Mouse (Mus musculus): ENCODE measurements around the gene Ptprd. TPM values are rescaled to one million over a fixed set of nuclear protein-coding genes. Genes with fewer than 3 reads are reported as not detected.

Gene Ptprd
- polyA plus RNA-seq, 2 experiments = 48.6 to 50.4 TPM

- H3K36me3 ChIP-seq (ENCODE audit: control insufficient read depth, insufficient read depth, low read length) = no peaks in the 10 kb centered on the region
- ATAC-seq (ENCODE audit: low FRiP score, low read depth) (no peak), DNase-seq (ENCODE audit: low spot score) (no peak)
- no peak overlapping the region for H3K4me2 ChIP-seq (replicated peaks; ENCODE audit: low read depth, low read length, severe bottlenecking)
- no peaks in the 10 kb centered on the region for H3K27me3 ChIP-seq (ENCODE audit: control insufficient read depth, insufficient read depth, low read length)
- no peak overlapping the region for H3K9ac ChIP-seq (ENCODE audit: low read depth, low read length, severe bottlenecking)
- no peak overlapping the region for H3K27ac ChIP-seq (replicated peaks; ENCODE audit: low read depth, low read length)
- no peak overlapping the region for H3K4me3 ChIP-seq (replicated peaks; ENCODE audit: low read length)
- TF ChIP-seq POLR2A (IDR thresholded peaks at IDR 0.05; ENCODE audit: borderline replicate concordance, extremely low read depth, insufficient read depth, insufficient read length) = no peak
- H3K9me3 ChIP-seq (ENCODE audit: control insufficient read depth, low read length) = no peaks in the 10 kb centered on the region
- H3K4me1 ChIP-seq (ENCODE audit: control insufficient read depth, insufficient read depth, low read length) = no peaks in the 10 kb centered on the region
These were observed 129.0 kb downstream of the Ptprd start for GRCm38 (mm10) chr4:78082744-78083143.

GRCm38 (mm10) chr4:78077499-78077898 lies 134.3 kb downstream of the Ptprd start:
- Histone ChIP-seq H3K9me3 (ENCODE audit: control insufficient read depth, low read length) (no peaks in the 10 kb centered on the region), H3K4me1 (ENCODE audit: control insufficient read depth, insufficient read depth, low read length) (no peaks in the 10 kb centered on the region), H3K27ac (replicated peaks; ENCODE audit: low read depth, low read length) (no peak overlapping the region), H3K27me3 (ENCODE audit: control insufficient read depth, insufficient read depth, low read length) (no peaks in the 10 kb centered on the region), H3K36me3 (ENCODE audit: control insufficient read depth, insufficient read depth, low read length) (no peaks in the 10 kb centered on the region), H3K4me3 (replicated peaks; ENCODE audit: low read length) (no peak overlapping the region), H3K4me2 (replicated peaks; ENCODE audit: low read depth, low read length, severe bottlenecking) (no peak overlapping the region), H3K9ac (ENCODE audit: low read depth, low read length, severe bottlenecking) (no peak overlapping the region)
- no peak for TF ChIP-seq POLR2A (IDR thresholded peaks at IDR 0.05; ENCODE audit: borderline replicate concordance, extremely low read depth, insufficient read depth, insufficient read length)
- DNase-seq (ENCODE audit: low spot score) (no peak), ATAC-seq (ENCODE audit: low FRiP score, low read depth) (no peak)

DNA sequence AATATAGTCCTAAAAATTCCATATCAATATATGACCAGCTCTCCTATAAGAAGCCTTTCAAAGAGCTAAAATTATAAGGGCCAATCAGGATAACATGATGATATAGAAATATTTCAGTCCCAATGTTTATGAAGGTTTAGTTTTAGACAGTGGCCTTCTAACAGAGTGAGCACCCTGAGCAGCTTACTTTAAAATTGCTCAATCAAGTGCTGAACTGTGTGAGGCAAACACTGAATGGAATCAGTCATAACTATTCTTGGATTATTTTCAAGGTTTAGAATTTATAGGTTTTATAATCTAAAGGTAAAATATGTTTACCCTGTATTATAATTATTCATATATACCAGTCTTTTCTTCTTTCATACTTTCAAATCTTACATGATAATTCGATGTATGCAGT lies 134.7 kb downstream of the Ptprd start:
- no peaks in the 10 kb centered on the region for H3K9me3 ChIP-seq (ENCODE audit: control insufficient read depth, low read length)
- no peak overlapping the region for H3K4me2 ChIP-seq (replicated peaks; ENCODE audit: low read depth, low read length, severe bottlenecking)
- TF ChIP-seq POLR2A (IDR thresholded peaks at IDR 0.05; ENCODE audit: borderline replicate concordance, extremely low read depth, insufficient read depth, insufficient read length) = no peak
- H3K36me3 ChIP-seq (ENCODE audit: control insufficient read depth, insufficient read depth, low read length) = no peaks in the 10 kb centered on the region
- no peak for DNase-seq (ENCODE audit: low spot score)
- no peaks in the 10 kb centered on the region for H3K27me3 ChIP-seq (ENCODE audit: control insufficient read depth, insufficient read depth, low read length)
- ATAC-seq (ENCODE audit: low FRiP score, low read depth) = no peak
- H3K4me1 ChIP-seq (ENCODE audit: control insufficient read depth, insufficient read depth, low read length) = no peaks in the 10 kb centered on the region
- no peak overlapping the region for H3K27ac ChIP-seq (replicated peaks; ENCODE audit: low read depth, low read length)
- 86% methylated on average over 1 of the region's 1 CpGs for WGBS
- H3K9ac ChIP-seq (ENCODE audit: low read depth, low read length, severe bottlenecking) = no peak overlapping the region
- H3K4me3 ChIP-seq (replicated peaks; ENCODE audit: low read length) = no peak overlapping the region

- H3K27ac ChIP-seq (replicated peaks; ENCODE audit: low read depth, low read length) = no peak overlapping the region
- H3K4me2 ChIP-seq (replicated peaks; ENCODE audit: low read depth, low read length, severe bottlenecking) = no peak overlapping the region
- H3K36me3 ChIP-seq (ENCODE audit: control insufficient read depth, insufficient read depth, low read length) = no peaks in the 10 kb centered on the region
- no peaks in the 10 kb centered on the region for H3K4me1 ChIP-seq (ENCODE audit: control insufficient read depth, insufficient read depth, low read length)
- no peaks in the 10 kb centered on the region for H3K27me3 ChIP-seq (ENCODE audit: control insufficient read depth, insufficient read depth, low read length)
- no peak overlapping the region for H3K4me3 ChIP-seq (replicated peaks; ENCODE audit: low read length)
- no peak overlapping the region for H3K9ac ChIP-seq (ENCODE audit: low read depth, low read length, severe bottlenecking)
- DNase-seq (ENCODE audit: low spot score) (no peak), ATAC-seq (ENCODE audit: low FRiP score, low read depth) (no peak)
- no peak for TF ChIP-seq POLR2A (IDR thresholded peaks at IDR 0.05; ENCODE audit: borderline replicate concordance, extremely low read depth, insufficient read depth, insufficient read length)
- H3K9me3 ChIP-seq (ENCODE audit: control insufficient read depth, low read length) = no peaks in the 10 kb centered on the region
- WGBS = 69% methylated on average over 5 of the region's 5 CpGs
These were observed 173.4 kb downstream of the Ptprd start for GRCm38 (mm10) chr4:78038401-78038800.

DNA sequence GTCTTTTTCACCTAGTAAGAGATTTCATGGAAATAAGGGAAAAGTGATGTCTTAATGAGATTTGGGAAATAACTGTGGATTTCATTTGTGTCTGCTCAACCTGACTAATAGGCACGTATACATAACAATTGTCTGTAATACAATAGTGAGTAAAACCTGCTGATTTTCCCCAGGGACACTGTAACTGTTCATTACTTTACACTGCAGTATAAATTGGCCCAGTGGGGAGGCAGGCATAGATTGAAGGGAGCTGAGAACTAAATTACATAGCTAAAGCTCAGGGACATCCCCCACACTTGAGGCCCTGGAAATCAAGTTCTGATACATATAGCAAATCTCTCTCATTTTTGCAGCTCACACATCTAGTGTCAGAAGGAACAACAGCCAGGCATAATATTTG lies 209.7 kb downstream of the Ptprd start:
- DNase-seq (ENCODE audit: low spot score) (no peak), ATAC-seq (ENCODE audit: low FRiP score, low read depth) (no peak)
- no peak overlapping the region for H3K4me3 ChIP-seq (replicated peaks; ENCODE audit: low read length)
- no peaks in the 10 kb centered on the region for H3K9me3 ChIP-seq (ENCODE audit: control insufficient read depth, low read length)
- H3K27ac ChIP-seq (replicated peaks; ENCODE audit: low read depth, low read length) = no peak overlapping the region
- H3K9ac ChIP-seq (ENCODE audit: low read depth, low read length, severe bottlenecking) = no peak overlapping the region
- H3K4me2 ChIP-seq (replicated peaks; ENCODE audit: low read depth, low read length, severe bottlenecking) = no peak overlapping the region
- no peaks in the 10 kb centered on the region for H3K4me1 ChIP-seq (ENCODE audit: control insufficient read depth, insufficient read depth, low read length)
- WGBS = 42% methylated on average over 1 of the region's 1 CpGs
- H3K36me3 ChIP-seq (ENCODE audit: control insufficient read depth, insufficient read depth, low read length) = no peaks in the 10 kb centered on the region
- no peak for TF ChIP-seq POLR2A (IDR thresholded peaks at IDR 0.05; ENCODE audit: borderline replicate concordance, extremely low read depth, insufficient read depth, insufficient read length)
- H3K27me3 ChIP-seq (ENCODE audit: control insufficient read depth, insufficient read depth, low read length) = no peaks in the 10 kb centered on the region

DNA sequence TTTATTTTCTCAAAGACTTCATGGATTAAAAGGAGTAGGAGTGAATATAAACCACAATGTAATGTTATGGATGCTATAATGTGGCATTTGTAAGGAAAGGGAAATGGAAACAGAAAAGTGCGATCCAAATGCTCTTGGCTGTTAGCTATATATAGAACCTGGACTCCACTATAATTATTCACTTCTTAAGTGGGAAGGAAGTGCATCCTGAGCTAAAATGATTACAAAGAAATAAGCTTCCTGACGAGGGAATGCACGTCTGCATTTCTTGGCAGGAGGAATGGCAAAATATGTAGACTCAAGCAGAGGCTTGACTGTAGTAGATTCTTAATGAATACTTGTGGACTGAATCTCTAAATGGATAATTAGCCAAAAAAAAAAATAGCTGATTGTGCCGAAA lies 219.1 kb downstream of the Ptprd start:
- 76% methylated on average over 4 of the region's 4 CpGs for WGBS
- no peak for DNase-seq (ENCODE audit: low spot score)
- H3K4me3 ChIP-seq (replicated peaks; ENCODE audit: low read length) = no peak overlapping the region
- H3K36me3 ChIP-seq (ENCODE audit: control insufficient read depth, insufficient read depth, low read length) = no peaks in the 10 kb centered on the region
- no peaks in the 10 kb centered on the region for H3K9me3 ChIP-seq (ENCODE audit: control insufficient read depth, low read length)
- no peak overlapping the region for H3K27ac ChIP-seq (replicated peaks; ENCODE audit: low read depth, low read length)
- H3K4me1 ChIP-seq (ENCODE audit: control insufficient read depth, insufficient read depth, low read length) = no peaks in the 10 kb centered on the region
- no peak overlapping the region for H3K4me2 ChIP-seq (replicated peaks; ENCODE audit: low read depth, low read length, severe bottlenecking)
- TF ChIP-seq POLR2A (IDR thresholded peaks at IDR 0.05; ENCODE audit: borderline replicate concordance, extremely low read depth, insufficient read depth, insufficient read length) = no peak
- H3K9ac ChIP-seq (ENCODE audit: low read depth, low read length, severe bottlenecking) = no peak overlapping the region
- no peak for ATAC-seq (ENCODE audit: low FRiP score, low read depth)
- H3K27me3 ChIP-seq (ENCODE audit: control insufficient read depth, insufficient read depth, low read length) = no peaks in the 10 kb centered on the region
